Mouse (Mus musculus) C2C12 (cell line): ENCODE data around the gene Daglb.

ENCODE experiments used
- CEBPB ChIP-seq: IDR thresholded peaks from one replicate; pipeline ENCODE4 v1.6.1; 2011; ENCODE audit warnings: low read depth, mild to moderate bottlenecking, control low read depth, moderate library complexity
- CTCF ChIP-seq: IDR thresholded peaks from one replicate; pipeline ENCODE4 v1.5.1; 2011; ENCODE audit not compliant: control insufficient read depth, insufficient read depth, insufficient read length
- MAX ChIP-seq: IDR thresholded peaks from one replicate; pipeline ENCODE4 v1.6.1; 2011; ENCODE audit warnings: mild to moderate bottlenecking, control low read depth
- MYOD1 ChIP-seq: IDR thresholded peaks from one replicate; pipeline ENCODE4 v1.6.1; 2011; ENCODE audit warnings: low read depth; ENCODE audit not compliant: control insufficient read depth, insufficient read length
- MYOG ChIP-seq: IDR thresholded peaks from one replicate; pipeline ENCODE4 v1.6.1; 2011; ENCODE audit not compliant: control insufficient read depth, insufficient read length; ENCODE audit errors: extremely low read depth
- USF1 ChIP-seq: IDR thresholded peaks from one replicate; pipeline ENCODE4 v1.6.1; 2011; ENCODE audit warnings: low read depth, mild to moderate bottlenecking, control low read depth, moderate library complexity

GRCm38 (mm10) chr5:143467931-143468330 is 3.5 kb downstream of the Daglb start:
- TF ChIP-seq CTCF (no peak), MAX (no peak), MYOG (no peak), MYOD1 (no peak), CEBPB (no peak), USF1 (no peak)
